In genomic region chr15:83157667-83158064, GRCm38 (mm10) we compare ENCODE assay signal across 14 mouse cellular contexts. TPM values are rescaled to one million over a fixed set of nuclear protein-coding genes. Genes with fewer than 3 reads are reported as not detected.
DNase-seq lines count a peak whose midpoint lies in the region; ATAC-seq and TF ChIP-seq lines count a peak whose summit lies in the region.
"Had no signal": no experiment of that assay in that cellular context is flagged by ENCODE, and none has a peak within 500 bp of the region (broad histone marks: within the 10 kb centered on the region; RNA-seq: fewer than 3 reads in every experiment).

No protein-coding gene starts in this region.

- no peaks in the 10 kb centered on the region for H3K9me3 ChIP-seq in heart, embryonic 15.5 days (replicated peaks)
- H3K9me3 ChIP-seq in lung, embryonic 15.5 days, result no peaks in the 10 kb centered on the region
- H3K9me3 ChIP-seq in ES-E14 (ENCODE audit: control insufficient read depth, insufficient read depth, low read depth, low read length), result no peaks in the 10 kb centered on the region
- H3K9me3 ChIP-seq in stomach, postnatal 0 days (ENCODE audit: control insufficient read depth, low read length), result no peaks in the 10 kb centered on the region
- H3K9me3 ChIP-seq: heart, embryonic 10.5 days; limb, embryonic 10.5 days; midbrain, embryonic 13.5 days had no signal

- 0 out of 2 replicates have a peak, but pooled peaks cover 2% of the 10 kb centered on the region for H3K4me1 ChIP-seq in heart, embryonic 15.5 days (replicated peaks)
- no peaks in the 10 kb centered on the region; the same call in 1 of the 2 replicates for H3K4me1 ChIP-seq in heart, adult 2 months (ENCODE audit: control insufficient read depth, insufficient read depth, low read length)
- H3K4me1 ChIP-seq in lung, embryonic 15.5 days, result no peaks in the 10 kb centered on the region
- peaks cover 4 to 19% of the 10 kb centered on the region in 2 experiments; a peak in 2 of 4 replicates for H3K4me1 ChIP-seq in ES-E14 (ENCODE audit: control insufficient read depth in 2 of 2, insufficient read depth in 2 of 2, low read length in 2 of 2, poor library complexity in 1 of 2)
- no peaks in the 10 kb centered on the region for H3K4me1 ChIP-seq in stomach, postnatal 0 days (replicated peaks; ENCODE audit: control insufficient read depth, insufficient read depth)
- H3K4me1 ChIP-seq: midbrain, embryonic 13.5 days had no signal

- no peak for ATAC-seq in heart, embryonic 15.5 days (replicated peaks; ENCODE audit: insufficient number of reproducible peaks, insufficient read depth, low FRiP score, low read depth)
- no peak for ATAC-seq in lung, embryonic 15.5 days (ENCODE audit: borderline replicate concordance, extremely low read depth, low FRiP score, low TSS enrichment)
- ATAC-seq in stomach, postnatal 0 days (ENCODE audit: low FRiP score, low TSS enrichment), result no peak
- ATAC-seq: inflammation-experienced regulatory T-cells, adult 6 months; midbrain, embryonic 13.5 days had no signal

- no peak for TF ChIP-seq POLR2A in heart, adult 2 months (IDR thresholded peaks at IDR 0.05; ENCODE audit: insufficient read depth, low read depth, low read length)

- TF ChIP-seq CTCF in heart, adult 2 months (IDR thresholded peaks at IDR 0.05), result no peak
- no peak for TF ChIP-seq CTCF in stomach, postnatal 0 days (IDR thresholded peaks at IDR 0.05; ENCODE audit: low read depth)

- peak overlapping the region; percentile 3; the same call in 1 of the 2 replicates for H3K27ac ChIP-seq in heart, embryonic 15.5 days
- no peak overlapping the region; the same call in 1 of the 2 replicates for H3K27ac ChIP-seq in heart, adult 2 months
- 0 out of 2 replicates have a peak overlapping the region, but pooled peaks have one; percentile 37 for H3K27ac ChIP-seq in lung, embryonic 15.5 days
- peak overlapping the region; percentile 38 for H3K27ac ChIP-seq in ES-E14 (ENCODE audit: insufficient read depth, low read depth, low read length, poor library complexity, severe bottlenecking)
- H3K27ac ChIP-seq in stomach, postnatal 0 days (replicated peaks), result peak overlapping the region; percentile 46; the same call in 1 of the 2 replicates
- H3K27ac ChIP-seq: heart, embryonic 10.5 days; hindbrain, embryonic 13.5 days; liver, embryonic 14.5 days; midbrain, embryonic 13.5 days had no signal

- no peaks in the 10 kb centered on the region for H3K79me2 ChIP-seq in heart, adult 2 months (replicated peaks; ENCODE audit: control insufficient read depth, insufficient read depth, low read length)

- H3K4me2 ChIP-seq in heart, embryonic 15.5 days, result no peak overlapping the region
- H3K4me2 ChIP-seq in lung, embryonic 15.5 days, result no peak overlapping the region
- H3K4me2 ChIP-seq in stomach, postnatal 0 days (replicated peaks; ENCODE audit: low read depth), result no peak overlapping the region
- H3K4me2 ChIP-seq: hindbrain, embryonic 13.5 days; midbrain, embryonic 13.5 days had no signal

- peaks cover 43% of the 10 kb centered on the region for H3K36me3 ChIP-seq in heart, embryonic 15.5 days
- no peaks in the 10 kb centered on the region for H3K36me3 ChIP-seq in heart, adult 2 months (ENCODE audit: control insufficient read depth, insufficient read depth, low read length)
- H3K36me3 ChIP-seq in lung, embryonic 15.5 days, result peaks cover 49% of the 10 kb centered on the region
- H3K36me3 ChIP-seq in ES-E14 (ENCODE audit: control insufficient read depth, insufficient read depth, low read length, poor library complexity, severe bottlenecking), result peaks cover 52% of the 10 kb centered on the region; the same call in 1 of the 2 replicates
- peaks cover 22% of the 10 kb centered on the region for H3K36me3 ChIP-seq in stomach, postnatal 0 days (ENCODE audit: control insufficient read depth, insufficient read depth, low read length)

- no peaks in the 10 kb centered on the region for H3K27me3 ChIP-seq in heart, embryonic 15.5 days
- no peaks in the 10 kb centered on the region for H3K27me3 ChIP-seq in heart, adult 2 months (ENCODE audit: control insufficient read depth, insufficient read depth, low read length)
- no peaks in the 10 kb centered on the region for H3K27me3 ChIP-seq in lung, embryonic 15.5 days
- no peaks in the 10 kb centered on the region for H3K27me3 ChIP-seq in stomach, postnatal 0 days (ENCODE audit: control insufficient read depth, insufficient read depth, low read length)
- H3K27me3 ChIP-seq: hindbrain, embryonic 13.5 days; midbrain, embryonic 13.5 days had no signal

- no peak overlapping the region for H3K4me3 ChIP-seq in heart, embryonic 15.5 days
- H3K4me3 ChIP-seq in heart, adult 2 months, result no peak overlapping the region
- H3K4me3 ChIP-seq in lung, embryonic 15.5 days, result no peak overlapping the region
- H3K4me3 ChIP-seq in ES-E14 (ENCODE audit: insufficient read depth in 1 of 2, low read depth in 1 of 2, low read length in 2 of 2, poor library complexity in 1 of 2, severe bottlenecking in 1 of 2), result no peak overlapping the region
- H3K4me3 ChIP-seq in stomach, postnatal 0 days (ENCODE audit: low read depth, low read length), result no peak overlapping the region
- H3K4me3 ChIP-seq: heart, embryonic 10.5 days; hindbrain, embryonic 13.5 days; limb, embryonic 10.5 days; midbrain, embryonic 13.5 days had no signal

- TF ChIP-seq EP300 in heart, adult 2 months (IDR thresholded peaks at IDR 0.05; ENCODE audit: insufficient read depth, low read depth, low read length), result no peak
- no peak for TF ChIP-seq EP300 in stomach, postnatal 0 days (optimal IDR thresholded peaks at IDR 0.05)

- no peak overlapping the region for H3K9ac ChIP-seq in heart, embryonic 15.5 days
- no peak overlapping the region for H3K9ac ChIP-seq in heart, adult 2 months (ENCODE audit: low read depth, low read length)
- no peak overlapping the region for H3K9ac ChIP-seq in lung, embryonic 15.5 days
- no peak overlapping the region for H3K9ac ChIP-seq in ES-E14 (ENCODE audit: insufficient read depth, low read depth, low read length, poor library complexity, severe bottlenecking)
- H3K9ac ChIP-seq in stomach, postnatal 0 days (ENCODE audit: low read length), result no peak overlapping the region
- H3K9ac ChIP-seq: hindbrain, embryonic 13.5 days; liver, embryonic 14.5 days; midbrain, embryonic 13.5 days had no signal

- WGBS in heart, embryonic 15.5 days, result 92% methylated on average over 6 of the region's 6 CpGs
- 97% methylated on average over 6 of the region's 6 CpGs for WGBS in heart, adult 2 months
- WGBS in lung, embryonic 15.5 days, result 93% methylated on average over 6 of the region's 6 CpGs
- 96% methylated on average over 6 of the region's 6 CpGs for WGBS in stomach, postnatal 0 days

- DNase-seq in heart, adult 2 months, result no peak
- no peak for DNase-seq in lung, postnatal 36 days
- DNase-seq in ES-E14 (ENCODE audit: low read depth, low spot score), result no peak
- no peak for DNase-seq in stomach, postnatal 0 days (ENCODE audit: low spot score)
- no peak for DNase-seq in yolk sac, embryonic 10.5 days (ENCODE audit: low spot score)
- DNase-seq: cerebellum, adult 8-10 months had no signal

- in situ Hi-C loops in ES-E14 (cut with MboI; ENCODE audit: low sequenced_read_pairs in 2 of 2, unreplicated experiment in 2 of 2), result loop anchor here in 1 of 2 experiments (5.0 kb wide), 1 partner anchor 55 kb away; no protein-coding TSS in a partner anchor

- intact Hi-C loops in heart, adult 2 months (cut with DNase I), result loop anchor here (1.0 to 10.0 kb wide), 2 partner anchors 50 to 357 kb away; partner anchors contain the start of gene Ttll1

TF ChIP-seq in ES-E14, 5 proteins besides CTCF, POLR2A, EP300 and RAD21:
- no peak for TF ChIP-seq HCFC1 (IDR thresholded peaks at IDR 0.05; ENCODE audit: borderline replicate concordance, insufficient read depth, low read length)
- no peak for TF ChIP-seq MAFK (IDR thresholded peaks at IDR 0.05; ENCODE audit: insufficient read depth, low read depth, low read length)
- TF ChIP-seq ZC3H11A (IDR thresholded peaks at IDR 0.05; ENCODE audit: borderline replicate concordance, low read depth, low read length), result no peak
- no peak for TF ChIP-seq ZNF384 (IDR thresholded peaks at IDR 0.05; ENCODE audit: low read depth, low read length)
- no peak for TF ChIP-seq CHD2 (IDR thresholded peaks at IDR 0.05; ENCODE audit: low read depth, low read length)

RNA-seq across cellular contexts. Expression of gene Poldip3, which starts 8.5 kb away (rescaled TPM):
- 59.0 and 83.2 TPM in 2 replicates for polyA plus RNA-seq in heart, embryonic 15.5 days (2015; fragmentation: Nextera tagmentation; extraction: Ambion mirVana)
- total RNA-seq in heart, adult 2 months (2021), result 10 to 100 TPM; 23.6 to 24.7 TPM
- 20.0 and 27.0 TPM in 2 replicates for polyA plus RNA-seq in heart, adult 2 months (2012; rRNA removed)
- polyA plus RNA-seq in lung, embryonic 15.5 days (2015; fragmentation: Nextera tagmentation; extraction: Ambion mirVana), result 139 and 140 TPM in 2 replicates
- 104 and 165 TPM in 2 replicates for total RNA-seq in ES-E14 (2012; rRNA removed)
- polyA plus RNA-seq in stomach, postnatal 0 days (2015; fragmentation: Nextera tagmentation; extraction: Ambion mirVana), result 56.3 and 58.7 TPM in 2 replicates

RNA-seq across cellular contexts. Expression of gene Cyb5r3, which starts 14.7 kb away (rescaled TPM):
- polyA plus RNA-seq in heart, embryonic 15.5 days (2015; fragmentation: Nextera tagmentation; extraction: Ambion mirVana), result 114 and 155 TPM in 2 replicates
- 10 to 100 TPM; 75.6 to 87.2 TPM for total RNA-seq in heart, adult 2 months (2021)
- 97.7 and 103 TPM in 2 replicates for polyA plus RNA-seq in heart, adult 2 months (2012; rRNA removed)
- 139 and 155 TPM in 2 replicates for polyA plus RNA-seq in lung, embryonic 15.5 days (2015; fragmentation: Nextera tagmentation; extraction: Ambion mirVana)
- 81.5 and 94.2 TPM in 2 replicates for total RNA-seq in ES-E14 (2012; rRNA removed)
- polyA plus RNA-seq in stomach, postnatal 0 days (2015; fragmentation: Nextera tagmentation; extraction: Ambion mirVana), result 117 and 145 TPM in 2 replicates

RNA-seq across cellular contexts. Expression of gene Rrp7a, which starts 35.1 kb away (rescaled TPM):
- polyA plus RNA-seq in heart, embryonic 15.5 days (2015; fragmentation: Nextera tagmentation; extraction: Ambion mirVana), result 35.0 and 42.6 TPM in 2 replicates
- total RNA-seq in heart, adult 2 months (2021), result 10 to 100 TPM; 39.9 to 40.9 TPM
- 60.0 and 62.0 TPM in 2 replicates for polyA plus RNA-seq in heart, adult 2 months (2012; rRNA removed)
- 56.1 and 64.7 TPM in 2 replicates for polyA plus RNA-seq in lung, embryonic 15.5 days (2015; fragmentation: Nextera tagmentation; extraction: Ambion mirVana)
- total RNA-seq in ES-E14 (2012; rRNA removed), result 103 and 114 TPM in 2 replicates
- 39.9 and 44.8 TPM in 2 replicates for polyA plus RNA-seq in stomach, postnatal 0 days (2015; fragmentation: Nextera tagmentation; extraction: Ambion mirVana)
